Mouse (Mus musculus): ENCODE results near the gene Dao. TPM values are rescaled to one million over a fixed set of nuclear protein-coding genes. Genes with fewer than 3 reads are reported as not detected.
A peak's percentile ranks its signal among the peaks of the same experiment; 100 is the strongest.

The Dao gene
- total and polyA plus RNA-seq, 3 experiments, result not detected

GRCm38 (mm10) chr5:113976597-113976996 lies 26.9 kb upstream of the Dao start:
- WGBS, result 82% methylated on average over 8 of the region's 8 CpGs
- Histone ChIP-seq H3K79me2 (replicated peaks; ENCODE audit: control insufficient read depth, insufficient read depth, low read length) (peaks cover 3% of the 10 kb centered on the region; the same call in 1 of the 2 replicates), H3K4me3 (no peak overlapping the region), H3K36me3 (ENCODE audit: control insufficient read depth, insufficient read depth, low read length) (peaks cover 2% of the 10 kb centered on the region; the same call in 1 of the 2 replicates), H3K9ac (ENCODE audit: low read depth, low read length) (no peak overlapping the region), H3K27ac (peak overlapping the region; percentile 26; the same call in 1 of the 2 replicates), H3K27me3 (ENCODE audit: control insufficient read depth, insufficient read depth, low read length) (no peaks in the 10 kb centered on the region), H3K4me1 (ENCODE audit: control insufficient read depth, insufficient read depth, low read length) (peaks cover 42% of the 10 kb centered on the region)
- DNase-seq, result no peak
- TF ChIP-seq POLR2A (IDR thresholded peaks at IDR 0.05; ENCODE audit: insufficient read depth, low read depth, low read length) (no peak), EP300 (IDR thresholded peaks at IDR 0.05; ENCODE audit: insufficient read depth, low read depth, low read length) (no peak), CTCF (IDR thresholded peaks at IDR 0.05) (no peak)
- intact Hi-C loops (cut with DNase I), result no loop called here

- 55% methylated on average over 8 of the region's 8 CpGs for WGBS
Measured at GRCm38 (mm10) chr5:113977309-113977708, 26.2 kb upstream of the Dao start.

DNA sequence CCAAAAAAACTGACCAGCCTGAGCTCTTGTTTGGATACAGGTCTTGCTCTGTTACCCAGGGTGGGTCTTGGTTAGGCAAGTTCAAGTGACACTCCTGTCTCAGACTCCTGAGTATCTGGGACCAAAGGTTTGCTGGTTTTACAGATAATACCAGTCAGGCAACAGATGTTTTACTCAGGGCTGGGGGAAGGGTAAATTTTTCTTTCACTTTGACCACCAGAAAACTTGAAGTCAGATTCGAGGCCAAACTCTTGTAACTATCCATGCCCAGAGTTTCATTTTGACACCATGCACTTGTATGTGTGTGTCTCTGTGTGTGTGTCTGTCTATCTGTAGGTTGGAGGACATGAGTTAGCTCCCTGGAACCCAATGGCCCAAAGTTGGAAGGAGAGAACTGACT lies 23.0 kb upstream of the Dao start:
- Histone ChIP-seq H3K36me3 (ENCODE audit: control insufficient read depth, insufficient read depth, low read length) (peaks cover 2% of the 10 kb centered on the region; the same call in 1 of the 2 replicates), H3K27me3 (ENCODE audit: control insufficient read depth, insufficient read depth, low read length) (no peaks in the 10 kb centered on the region), H3K9ac (ENCODE audit: low read depth, low read length) (no peak overlapping the region), H3K4me1 (ENCODE audit: control insufficient read depth, insufficient read depth, low read length) (peaks cover 32% of the 10 kb centered on the region), H3K79me2 (replicated peaks; ENCODE audit: control insufficient read depth, insufficient read depth, low read length) (peaks cover 9% of the 10 kb centered on the region), H3K4me3 (no peak overlapping the region), H3K27ac (no peak overlapping the region)
- intact Hi-C loops (cut with DNase I), result no loop called here
- TF ChIP-seq CTCF (IDR thresholded peaks at IDR 0.05), result no peak
- TF ChIP-seq EP300 (IDR thresholded peaks at IDR 0.05; ENCODE audit: insufficient read depth, low read depth, low read length), result no peak
- TF ChIP-seq POLR2A (IDR thresholded peaks at IDR 0.05; ENCODE audit: insufficient read depth, low read depth, low read length), result no peak
- WGBS, result 62% methylated on average over 1 of the region's 1 CpGs
- no peak for DNase-seq

More at GRCm38 (mm10) chr5:113977309-113977708, 26.2 kb upstream of the Dao start:
- Histone ChIP-seq H3K36me3 (ENCODE audit: control insufficient read depth, insufficient read depth, low read length) (peaks cover 2% of the 10 kb centered on the region; the same call in 1 of the 2 replicates), H3K4me1 (ENCODE audit: control insufficient read depth, insufficient read depth, low read length) (peaks cover 44% of the 10 kb centered on the region), H3K27ac (peak overlapping the region; percentile 26), H3K79me2 (replicated peaks; ENCODE audit: control insufficient read depth, insufficient read depth, low read length) (peaks cover 6% of the 10 kb centered on the region; the same call in 1 of the 2 replicates), H3K4me3 (no peak overlapping the region), H3K27me3 (ENCODE audit: control insufficient read depth, insufficient read depth, low read length) (no peaks in the 10 kb centered on the region), H3K9ac (ENCODE audit: low read depth, low read length) (no peak overlapping the region)
- no peak for DNase-seq
- TF ChIP-seq CTCF (IDR thresholded peaks at IDR 0.05) (no peak), POLR2A (IDR thresholded peaks at IDR 0.05; ENCODE audit: insufficient read depth, low read depth, low read length) (no peak)
- intact Hi-C loops (cut with DNase I), result no loop called here

GRCm38 (mm10) chr5:113981171-113981570 lies 22.3 kb upstream of the Dao start:
- H3K79me2 ChIP-seq (replicated peaks; ENCODE audit: control insufficient read depth, insufficient read depth, low read length), result peaks cover 9% of the 10 kb centered on the region
- intact Hi-C loops (cut with DNase I), result no loop called here
- DNase-seq, result no peak
- no peak overlapping the region for H3K9ac ChIP-seq (ENCODE audit: low read depth, low read length)
- H3K4me1 ChIP-seq (ENCODE audit: control insufficient read depth, insufficient read depth, low read length), result peaks cover 32% of the 10 kb centered on the region
- 76% methylated on average over 6 of the region's 6 CpGs for WGBS
- peaks cover under 1% of the 10 kb centered on the region; the same call in 1 of the 2 replicates for H3K36me3 ChIP-seq (ENCODE audit: control insufficient read depth, insufficient read depth, low read length)
- no peaks in the 10 kb centered on the region for H3K27me3 ChIP-seq (ENCODE audit: control insufficient read depth, insufficient read depth, low read length)
- no peak overlapping the region for H3K4me3 ChIP-seq
- TF ChIP-seq EP300 (IDR thresholded peaks at IDR 0.05; ENCODE audit: insufficient read depth, low read depth, low read length) (no peak), POLR2A (IDR thresholded peaks at IDR 0.05; ENCODE audit: insufficient read depth, low read depth, low read length) (no peak), CTCF (IDR thresholded peaks at IDR 0.05) (no peak)
- H3K27ac ChIP-seq, result no peak overlapping the region

DNA sequence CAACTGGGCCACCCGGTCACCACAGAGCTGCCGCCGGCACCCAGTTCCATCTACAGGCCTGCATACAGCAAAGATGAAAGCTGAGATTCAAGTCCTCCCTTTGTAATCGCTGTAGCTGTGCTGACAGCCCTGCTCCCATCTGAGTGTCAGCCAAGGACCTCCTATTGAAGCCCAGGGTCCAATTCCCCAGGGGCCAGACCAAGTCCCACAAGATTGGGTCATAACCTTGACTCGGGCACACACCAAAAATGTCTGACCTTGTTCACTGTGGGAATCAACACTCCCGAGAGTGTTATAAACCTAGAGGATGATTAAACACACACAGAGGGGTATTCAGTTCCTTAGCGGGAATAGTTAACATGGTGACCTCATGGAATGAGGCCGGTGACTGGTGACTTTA lies 21.7 kb upstream of the Dao start:
- Histone ChIP-seq H3K79me2 (replicated peaks; ENCODE audit: control insufficient read depth, insufficient read depth, low read length) (peaks cover 9% of the 10 kb centered on the region), H3K9ac (ENCODE audit: low read depth, low read length) (no peak overlapping the region), H3K27ac (no peak overlapping the region), H3K4me1 (ENCODE audit: control insufficient read depth, insufficient read depth, low read length) (peaks cover 30% of the 10 kb centered on the region), H3K4me3 (no peak overlapping the region), H3K27me3 (ENCODE audit: control insufficient read depth, insufficient read depth, low read length) (no peaks in the 10 kb centered on the region), H3K36me3 (ENCODE audit: control insufficient read depth, insufficient read depth, low read length) (no peaks in the 10 kb centered on the region)
- intact Hi-C loops (cut with DNase I), result no loop called here
- whole genome bisulfite sequencing, result 66% methylated on average over 8 of the region's 8 CpGs
- DNase-seq, result no peak
- TF ChIP-seq CTCF (IDR thresholded peaks at IDR 0.05) (no peak), EP300 (IDR thresholded peaks at IDR 0.05; ENCODE audit: insufficient read depth, low read depth, low read length) (no peak), POLR2A (IDR thresholded peaks at IDR 0.05; ENCODE audit: insufficient read depth, low read depth, low read length) (no peak)

GRCm38 (mm10) chr5:113983541-113983940 lies 20.0 kb upstream of the Dao start:
- peaks cover 27% of the 10 kb centered on the region for H3K4me1 ChIP-seq (ENCODE audit: control insufficient read depth, insufficient read depth, low read length)
- intact Hi-C loops (cut with DNase I), result no loop called here
- H3K9ac ChIP-seq (ENCODE audit: low read depth, low read length), result no peak overlapping the region
- H3K27me3 ChIP-seq (ENCODE audit: control insufficient read depth, insufficient read depth, low read length), result no peaks in the 10 kb centered on the region
- 23% methylated on average over 6 of the region's 6 CpGs for WGBS
- TF ChIP-seq POLR2A (IDR thresholded peaks at IDR 0.05; ENCODE audit: insufficient read depth, low read depth, low read length), result no peak
- TF ChIP-seq EP300 (IDR thresholded peaks at IDR 0.05; ENCODE audit: insufficient read depth, low read depth, low read length), result no peak
- no peak for TF ChIP-seq CTCF (IDR thresholded peaks at IDR 0.05)
- DNase-seq, result no peak
- H3K79me2 ChIP-seq (replicated peaks; ENCODE audit: control insufficient read depth, insufficient read depth, low read length), result peaks cover 9% of the 10 kb centered on the region
- peaks cover 4% of the 10 kb centered on the region for H3K36me3 ChIP-seq (ENCODE audit: control insufficient read depth, insufficient read depth, low read length)
- no peak overlapping the region for H3K4me3 ChIP-seq
- no peak overlapping the region; the same call in 1 of the 2 replicates for H3K27ac ChIP-seq
